Mouse (Mus musculus) liver, adult 2 months (tissue): ENCODE measurements around the gene Scly. TPM values are rescaled to one million over a fixed set of nuclear protein-coding genes. Genes with fewer than 3 reads are reported as not detected.

Experiments
- DNase-seq: peaks from one replicate; pipeline ENCODE4 v3.0.0-alpha.2; 2011; ENCODE audit warnings: low read depth, low spot score; ENCODE audit errors: extremely low read depth
- H3K27ac ChIP-seq: fragments of 200-500 bp; replicated peaks from 2 replicates; pipeline ENCODE4 v1.5.1; 2012; ENCODE audit warnings: low read depth, mild to moderate bottlenecking, control low read depth, inconsistent platforms, low read length; ENCODE audit not compliant: insufficient read depth
- H3K27me3 ChIP-seq: fragments of 200-500 bp; 2 replicates; pipeline ENCODE4 v1.6.1; 2012; ENCODE audit warnings: mild to moderate bottlenecking, moderate library complexity, low read length, inconsistent platforms; ENCODE audit not compliant: control insufficient read depth, insufficient read depth
- H3K36me3 ChIP-seq: fragments of 200-500 bp; 2 replicates; pipeline ENCODE4 v1.6.1; 2012; ENCODE audit warnings: low read length, inconsistent platforms; ENCODE audit not compliant: control insufficient read depth, insufficient read depth
- H3K4me1 ChIP-seq: fragments of 200-500 bp; 2 replicates; pipeline ENCODE4 v1.6.1; 2011; ENCODE audit warnings: low read length; ENCODE audit not compliant: control insufficient read depth, insufficient read depth
- H3K4me3 ChIP-seq: fragments of 200-500 bp; 2 replicates; pipeline ENCODE4 v1.5.1; 2011; ENCODE audit warnings: low read depth, mild to moderate bottlenecking, control low read depth, low read length, moderate library complexity; ENCODE audit not compliant: insufficient read depth
- H3K79me2 ChIP-seq: fragments of 200-500 bp; 2 replicates; pipeline ENCODE4 v1.6.1; 2012; ENCODE audit warnings: inconsistent platforms, mild to moderate bottlenecking, low read length, moderate library complexity; ENCODE audit not compliant: control insufficient read depth, insufficient read depth
- H3K9ac ChIP-seq: fragments of 200-500 bp; 2 replicates; pipeline ENCODE4 v1.6.1; 2012; ENCODE audit warnings: low read depth, mild to moderate bottlenecking, control low read depth, inconsistent platforms, low read length
- CTCF ChIP-seq: fragments of 200-500 bp; IDR thresholded peaks from 2 replicates; pipeline ENCODE4 v1.5.1; 2011; ENCODE audit warnings: low read depth, low read length, control low read depth
- POLR2A ChIP-seq: fragments of 200-500 bp; IDR thresholded peaks from 2 replicates; pipeline ENCODE4 v1.6.1; 2011; ENCODE audit warnings: low read length, control low read depth; ENCODE audit not compliant: insufficient read depth; ENCODE audit errors: extremely low read depth
- WGBS: fragments of 180-500 bp; shearing (Covaris S2); methylation state at CpG from one replicate; pipeline ENCODE4 v1.1.7; 2018; 5-methylcytosine and 5-hydroxymethylcytosine counted together
- polyA plus RNA-seq: library from polyadenylated mRNA; depleted of rRNA; stranded (reverse); fragments of >200 nt; gene quantifications from 2 replicates; pipeline ENCODE4 v1.2.3, GENCODE M21; 2012; rRNA removed
- total RNA-seq: library from RNA; depleted of rRNA; stranded (reverse); fragments of >200 nt; gene quantifications from 2 replicates; pipeline ENCODE4 v1.2.3, GENCODE M21; 2014; rRNA removed

The Scly gene
- total and polyA plus RNA-seq, 2 experiments = 50.4 to 106 TPM

DNA sequence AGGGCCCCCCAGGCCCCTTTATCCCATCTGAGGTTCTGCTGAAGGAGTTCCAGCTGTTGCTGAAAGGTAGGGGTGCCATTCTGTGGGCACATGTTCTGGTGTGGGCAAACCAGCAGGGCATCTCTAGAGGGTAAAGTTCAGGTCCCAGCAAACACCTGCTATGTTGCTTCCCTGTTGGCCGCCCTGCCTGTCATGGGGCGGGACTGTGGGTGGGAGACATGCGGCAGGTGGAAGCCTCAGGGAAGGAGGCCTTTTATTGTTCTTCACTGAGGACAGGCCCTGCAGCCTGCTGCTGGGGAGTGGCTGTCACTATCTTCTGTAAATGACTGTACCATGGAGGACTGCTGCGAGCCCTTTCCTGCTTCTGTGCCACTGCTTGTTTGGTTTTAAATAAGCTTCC lies 71.3 kb downstream of the Scly start:
- peaks cover 3% of the 10 kb centered on the region; the same call in 1 of the 2 replicates for H3K4me1 ChIP-seq
- H3K79me2 ChIP-seq = no peaks in the 10 kb centered on the region
- peaks cover 11% of the 10 kb centered on the region for H3K36me3 ChIP-seq
- TF ChIP-seq POLR2A (no peak), CTCF (no peak)
- H3K4me3 ChIP-seq = no peak overlapping the region
- 0 out of 2 replicates have a peak, but pooled peaks cover 2% of the 10 kb centered on the region for H3K27me3 ChIP-seq
- no peak overlapping the region for H3K9ac ChIP-seq
- no peak for DNase-seq
- no peak overlapping the region for H3K27ac ChIP-seq
- WGBS = 54% methylated on average over 4 of the region's 4 CpGs

GRCm38 (mm10) chr1:91370055-91370454 lies 71.9 kb downstream of the Scly start:
- H3K27me3 ChIP-seq = 0 out of 2 replicates have a peak, but pooled peaks cover 2% of the 10 kb centered on the region
- 70% methylated on average over 23 of the region's 23 CpGs for WGBS
- H3K4me1 ChIP-seq = peaks cover 3% of the 10 kb centered on the region; the same call in 1 of the 2 replicates
- H3K4me3 ChIP-seq = no peak overlapping the region
- TF ChIP-seq POLR2A = no peak
- no peak for TF ChIP-seq CTCF
- no peak for DNase-seq
- no peak overlapping the region for H3K27ac ChIP-seq
- H3K9ac ChIP-seq = no peak overlapping the region
- peaks cover 17% of the 10 kb centered on the region for H3K36me3 ChIP-seq
- H3K79me2 ChIP-seq = no peaks in the 10 kb centered on the region

Other genes with a start within 250 kb of the Scly start
- gene Rbm44, start 153.2 kb upstream of the Scly start, total RNA-seq = 0.07 and 0.09 TPM in 2 replicates
- not detected in 2 replicates for gene Rbm44, start 153.2 kb upstream of the Scly start, polyA plus RNA-seq
- 3.6 and 4.6 TPM in 2 replicates for gene Ramp1, start 118.5 kb upstream of the Scly start, total RNA-seq
- 6.3 and 6.6 TPM in 2 replicates for gene Ramp1, start 118.5 kb upstream of the Scly start, polyA plus RNA-seq
- gene Ube2f, start 48.0 kb upstream of the Scly start, total RNA-seq = 17.7 and 23.0 TPM in 2 replicates
- 23.4 and 32.9 TPM in 2 replicates for gene Ube2f, start 48.0 kb upstream of the Scly start, polyA plus RNA-seq
- 0.20 TPM in 1 of 2 replicates, not detected in the other for gene Espnl, start 23.7 kb downstream of the Scly start, total RNA-seq
- gene Espnl, start 23.7 kb downstream of the Scly start, polyA plus RNA-seq = 0.01 and 0.09 TPM in 2 replicates
- not detected in 2 replicates for gene Klhl30, start 52.7 kb downstream of the Scly start, total RNA-seq
- gene Klhl30, start 52.7 kb downstream of the Scly start, polyA plus RNA-seq = 0.02 TPM in 1 of 2 replicates, not detected in the other
- not detected in 2 replicates for gene Erfe, start 68.1 kb downstream of the Scly start, total RNA-seq
- gene Erfe, start 68.1 kb downstream of the Scly start, polyA plus RNA-seq = not detected in 2 replicates
- gene Ilkap, start 100.5 kb downstream of the Scly start, total RNA-seq = 50.3 and 54.7 TPM in 2 replicates
- gene Ilkap, start 100.5 kb downstream of the Scly start, polyA plus RNA-seq = 25.2 and 32.0 TPM in 2 replicates
- 64.6 and 97.0 TPM in 2 replicates for gene Hes6, start 115.7 kb downstream of the Scly start, total RNA-seq
- gene Hes6, start 115.7 kb downstream of the Scly start, polyA plus RNA-seq = 107 and 112 TPM in 2 replicates
- 5.7 and 7.7 TPM in 2 replicates for gene Per2, start 161.0 kb downstream of the Scly start, total RNA-seq
- gene Per2, start 161.0 kb downstream of the Scly start, polyA plus RNA-seq = 3.9 and 4.9 TPM in 2 replicates
- gene Traf3ip1, start 196.3 kb downstream of the Scly start, total RNA-seq = 3.2 and 3.6 TPM in 2 replicates
- 3.4 and 3.8 TPM in 2 replicates for gene Traf3ip1, start 196.3 kb downstream of the Scly start, polyA plus RNA-seq
- 3.5 and 4.4 TPM in 2 replicates for gene Asb1, start 242.2 kb downstream of the Scly start, total RNA-seq
- gene Asb1, start 242.2 kb downstream of the Scly start, polyA plus RNA-seq = 3.5 and 4.6 TPM in 2 replicates